Mouse (Mus musculus): ENCODE measurements at regions not wholly inside any gene's neighbourhood (a gene's known extent, or its start where the extent isn't known, plus 50 kb on each side); places are given as distances from the start of the nearest gene placed in this dataset.
A peak's percentile ranks its signal among the peaks of the same experiment; 100 is the strongest.

DNA sequence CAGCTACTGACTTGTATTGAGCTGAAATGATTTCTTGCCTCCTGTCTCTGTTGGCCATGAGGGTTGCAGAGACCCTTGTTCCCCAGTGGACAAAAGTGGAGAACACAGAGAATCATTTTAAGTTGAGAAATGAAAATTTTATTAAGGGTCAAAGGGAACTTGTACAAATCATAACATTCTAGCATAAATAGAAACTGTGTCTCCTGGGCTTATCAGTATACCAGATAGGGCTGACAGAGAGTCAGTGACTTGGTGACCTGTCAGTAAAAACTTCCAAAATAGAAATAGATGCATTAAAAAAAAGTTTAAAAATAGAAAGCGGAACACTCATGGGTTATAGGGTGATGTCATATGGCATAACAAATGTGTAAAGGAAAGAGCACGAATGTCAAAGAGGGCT lies 117.9 kb downstream of the Thbs2 start:
- Histone ChIP-seq H3K9ac (ENCODE audit: low read depth, low read length, severe bottlenecking) (no peak overlapping the region), H3K4me3 (replicated peaks; ENCODE audit: low read length) (no peak overlapping the region), H3K27ac (replicated peaks; ENCODE audit: low read depth, low read length) (no peak overlapping the region), H3K4me1 (ENCODE audit: control insufficient read depth, insufficient read depth, low read length) (peaks cover 9% of the 10 kb centered on the region; the same call in 1 of the 2 replicates), H3K9me3 (ENCODE audit: control insufficient read depth, low read length) (no peaks in the 10 kb centered on the region), H3K27me3 (ENCODE audit: control insufficient read depth, insufficient read depth, low read length) (no peaks in the 10 kb centered on the region), H3K4me2 (replicated peaks; ENCODE audit: low read depth, low read length, severe bottlenecking) (no peak overlapping the region), H3K36me3 (ENCODE audit: control insufficient read depth, insufficient read depth, low read length) (no peaks in the 10 kb centered on the region)
- DNase-seq (ENCODE audit: low spot score): no peak
- ATAC-seq (ENCODE audit: low FRiP score, low read depth): no peak
- TF ChIP-seq POLR2A (IDR thresholded peaks at IDR 0.05; ENCODE audit: borderline replicate concordance, extremely low read depth, insufficient read depth, insufficient read length): no peak
- WGBS: 72% methylated on average over 2 of the region's 2 CpGs

DNA sequence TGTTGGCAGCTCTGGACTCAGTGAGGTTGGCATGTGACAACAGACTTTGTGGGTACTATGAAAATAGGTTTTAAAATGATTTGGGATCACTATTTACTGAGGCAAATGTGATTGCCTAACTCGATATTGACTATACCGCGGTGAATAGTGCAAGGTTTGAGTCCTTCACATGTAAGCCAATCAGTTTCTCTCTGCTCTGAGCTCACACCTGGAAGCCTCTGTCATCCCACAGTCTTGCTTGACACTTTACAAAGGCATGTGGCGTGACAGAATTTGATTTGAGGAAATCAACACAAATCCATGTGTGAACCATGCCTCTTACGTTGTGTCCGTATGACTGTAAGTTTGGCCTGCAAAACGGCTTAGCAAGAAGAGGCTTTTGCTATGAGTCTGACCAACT lies 122.9 kb downstream of the Thbs2 start:
- Histone ChIP-seq H3K4me3 (replicated peaks; ENCODE audit: low read length) (no peak overlapping the region), H3K4me1 (ENCODE audit: control insufficient read depth, insufficient read depth, low read length) (no peaks in the 10 kb centered on the region), H3K9me3 (ENCODE audit: control insufficient read depth, low read length) (no peaks in the 10 kb centered on the region), H3K27ac (replicated peaks; ENCODE audit: low read depth, low read length) (no peak overlapping the region), H3K4me2 (replicated peaks; ENCODE audit: low read depth, low read length, severe bottlenecking) (no peak overlapping the region), H3K27me3 (ENCODE audit: control insufficient read depth, insufficient read depth, low read length) (no peaks in the 10 kb centered on the region), H3K36me3 (ENCODE audit: control insufficient read depth, insufficient read depth, low read length) (no peaks in the 10 kb centered on the region), H3K9ac (ENCODE audit: low read depth, low read length, severe bottlenecking) (no peak overlapping the region)
- DNase-seq (ENCODE audit: low spot score) (no peak), ATAC-seq (ENCODE audit: low FRiP score, low read depth) (no peak)
- TF ChIP-seq POLR2A (IDR thresholded peaks at IDR 0.05; ENCODE audit: borderline replicate concordance, extremely low read depth, insufficient read depth, insufficient read length): no peak
- WGBS: 85% methylated on average over 7 of the region's 7 CpGs

DNA sequence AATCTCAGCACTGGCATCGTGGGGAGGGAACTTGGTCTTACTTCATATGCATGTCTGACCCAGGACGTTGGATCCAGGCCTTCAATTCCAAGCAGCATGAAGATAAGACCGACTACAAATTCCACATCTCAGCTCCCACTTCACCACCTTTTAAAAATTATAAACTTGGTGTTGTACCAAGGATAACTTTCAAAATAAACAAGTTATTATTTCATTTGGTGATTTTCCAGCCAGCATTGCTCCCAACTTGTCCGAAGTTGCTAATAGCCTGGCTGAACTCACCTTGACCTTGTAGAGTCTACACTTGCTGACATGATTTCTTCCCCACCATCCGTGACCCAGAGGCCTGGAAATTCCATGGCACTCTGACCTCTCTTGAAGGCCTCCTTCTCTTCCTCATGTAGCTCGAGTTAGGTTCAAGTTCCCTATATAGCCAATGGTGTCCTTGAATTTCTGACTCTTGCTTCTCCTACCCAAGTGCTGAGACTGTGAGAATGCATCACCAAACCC lies 123.7 kb downstream of the Thbs2 start:
- WGBS: 77% methylated on average over 6 of the region's 6 CpGs
- H3K4me1 ChIP-seq (ENCODE audit: control insufficient read depth, insufficient read depth, low read length): no peaks in the 10 kb centered on the region
- no peak for TF ChIP-seq POLR2A (IDR thresholded peaks at IDR 0.05; ENCODE audit: borderline replicate concordance, extremely low read depth, insufficient read depth, insufficient read length)
- no peak overlapping the region for H3K4me3 ChIP-seq (replicated peaks; ENCODE audit: low read length)
- H3K9ac ChIP-seq (ENCODE audit: low read depth, low read length, severe bottlenecking): no peak overlapping the region
- H3K36me3 ChIP-seq (ENCODE audit: control insufficient read depth, insufficient read depth, low read length): no peaks in the 10 kb centered on the region
- H3K4me2 ChIP-seq (replicated peaks; ENCODE audit: low read depth, low read length, severe bottlenecking): no peak overlapping the region
- H3K9me3 ChIP-seq (ENCODE audit: control insufficient read depth, low read length): no peaks in the 10 kb centered on the region
- no peak for ATAC-seq (ENCODE audit: low FRiP score, low read depth)
- no peak for DNase-seq (ENCODE audit: low spot score)
- no peak overlapping the region for H3K27ac ChIP-seq (replicated peaks; ENCODE audit: low read depth, low read length)
- no peaks in the 10 kb centered on the region for H3K27me3 ChIP-seq (ENCODE audit: control insufficient read depth, insufficient read depth, low read length)

DNA sequence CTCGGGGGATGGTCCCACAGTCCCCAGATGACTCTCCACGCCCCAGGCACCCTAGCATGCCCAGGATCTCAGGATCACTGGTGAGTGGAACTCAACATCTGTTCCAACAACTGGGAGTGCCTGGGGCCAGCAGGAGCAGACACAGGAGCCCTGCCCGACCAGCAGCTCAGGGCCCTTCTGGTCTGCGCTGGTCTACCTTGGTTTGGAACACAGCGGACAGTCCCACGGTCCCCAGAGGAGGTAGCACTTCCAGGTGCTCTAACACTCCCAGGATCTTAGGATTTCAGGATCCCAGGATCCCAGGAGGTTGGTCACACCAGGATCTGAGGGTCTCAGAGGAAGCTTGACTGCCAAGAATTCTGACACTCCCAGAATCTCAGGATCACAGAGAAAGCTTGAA lies 131.8 kb downstream of the Thbs2 start:
- TF ChIP-seq POLR2A (IDR thresholded peaks at IDR 0.05; ENCODE audit: borderline replicate concordance, extremely low read depth, insufficient read depth, insufficient read length): no peak
- Histone ChIP-seq H3K9ac (ENCODE audit: low read depth, low read length, severe bottlenecking) (no peak overlapping the region), H3K9me3 (ENCODE audit: control insufficient read depth, low read length) (no peaks in the 10 kb centered on the region), H3K4me3 (replicated peaks; ENCODE audit: low read length) (no peak overlapping the region), H3K36me3 (ENCODE audit: control insufficient read depth, insufficient read depth, low read length) (no peaks in the 10 kb centered on the region), H3K27me3 (ENCODE audit: control insufficient read depth, insufficient read depth, low read length) (no peaks in the 10 kb centered on the region), H3K4me1 (ENCODE audit: control insufficient read depth, insufficient read depth, low read length) (no peaks in the 10 kb centered on the region), H3K27ac (replicated peaks; ENCODE audit: low read depth, low read length) (no peak overlapping the region), H3K4me2 (replicated peaks; ENCODE audit: low read depth, low read length, severe bottlenecking) (no peak overlapping the region)
- 84% methylated on average over 6 of the region's 6 CpGs for whole genome bisulfite sequencing
- ATAC-seq (ENCODE audit: low FRiP score, low read depth) (no peak), DNase-seq (ENCODE audit: low spot score) (no peak)

DNA sequence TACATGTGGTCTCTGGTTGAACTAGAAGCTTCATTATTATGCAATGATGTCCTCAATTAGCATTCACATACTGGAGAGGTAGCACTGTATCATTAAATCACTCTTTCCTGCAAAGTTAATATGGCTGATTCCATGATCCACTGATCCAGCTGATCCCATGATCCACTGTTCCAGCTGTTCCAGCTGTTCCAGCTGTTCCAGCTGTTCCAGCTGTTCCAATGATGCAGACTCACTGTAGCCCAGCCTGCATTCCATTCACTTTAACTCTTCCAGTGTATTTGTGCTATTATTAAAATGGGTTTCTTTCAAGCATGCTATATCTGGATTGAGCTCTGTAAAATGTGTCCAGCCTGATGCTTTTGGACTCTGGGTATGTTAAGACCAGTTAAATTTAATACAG lies 136.8 kb downstream of the Thbs2 start:
- Histone ChIP-seq H3K9ac (ENCODE audit: low read depth, low read length, severe bottlenecking) (no peak overlapping the region), H3K4me3 (replicated peaks; ENCODE audit: low read length) (no peak overlapping the region), H3K4me2 (replicated peaks; ENCODE audit: low read depth, low read length, severe bottlenecking) (no peak overlapping the region), H3K27ac (replicated peaks; ENCODE audit: low read depth, low read length) (no peak overlapping the region), H3K4me1 (ENCODE audit: control insufficient read depth, insufficient read depth, low read length) (no peaks in the 10 kb centered on the region; the same call in 1 of the 2 replicates), H3K27me3 (ENCODE audit: control insufficient read depth, insufficient read depth, low read length) (no peaks in the 10 kb centered on the region), H3K9me3 (ENCODE audit: control insufficient read depth, low read length) (no peaks in the 10 kb centered on the region), H3K36me3 (ENCODE audit: control insufficient read depth, insufficient read depth, low read length) (no peaks in the 10 kb centered on the region)
- no peak for TF ChIP-seq POLR2A (IDR thresholded peaks at IDR 0.05; ENCODE audit: borderline replicate concordance, extremely low read depth, insufficient read depth, insufficient read length)
- peak; percentile 46 for DNase-seq (ENCODE audit: low spot score)
- ATAC-seq (ENCODE audit: low FRiP score, low read depth): peak; percentile 41

DNA sequence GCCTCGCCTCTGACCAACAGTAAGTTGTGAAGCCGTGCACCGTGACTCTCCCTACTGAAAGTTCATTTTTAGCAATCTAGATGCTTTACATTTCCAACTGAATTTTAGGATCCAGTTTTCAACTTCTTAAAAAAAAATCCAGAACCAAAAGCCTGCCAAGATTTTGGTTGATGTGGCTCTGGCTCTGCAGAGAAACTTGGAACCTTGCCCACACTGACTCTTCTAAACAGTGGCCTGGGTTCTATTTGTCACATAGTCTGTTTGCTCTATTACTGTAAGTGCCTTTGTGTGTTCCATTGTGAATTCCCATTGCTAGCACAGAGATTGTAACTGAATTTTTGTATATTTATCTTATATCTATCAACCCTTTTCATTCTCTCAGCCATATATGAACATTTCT lies 140.8 kb downstream of the Thbs2 start:
- Histone ChIP-seq H3K27me3 (ENCODE audit: control insufficient read depth, insufficient read depth, low read length) (no peaks in the 10 kb centered on the region), H3K4me2 (replicated peaks; ENCODE audit: low read depth, low read length, severe bottlenecking) (no peak overlapping the region), H3K4me1 (ENCODE audit: control insufficient read depth, insufficient read depth, low read length) (no peaks in the 10 kb centered on the region; the same call in 1 of the 2 replicates), H3K9ac (ENCODE audit: low read depth, low read length, severe bottlenecking) (no peak overlapping the region), H3K9me3 (ENCODE audit: control insufficient read depth, low read length) (no peaks in the 10 kb centered on the region), H3K36me3 (ENCODE audit: control insufficient read depth, insufficient read depth, low read length) (no peaks in the 10 kb centered on the region), H3K27ac (replicated peaks; ENCODE audit: low read depth, low read length) (no peak overlapping the region), H3K4me3 (replicated peaks; ENCODE audit: low read length) (no peak overlapping the region)
- TF ChIP-seq POLR2A (IDR thresholded peaks at IDR 0.05; ENCODE audit: borderline replicate concordance, extremely low read depth, insufficient read depth, insufficient read length): no peak
- peak; percentile 38 for DNase-seq (ENCODE audit: low spot score)
- WGBS: 65% methylated on average over 3 of the region's 3 CpGs
- no peak for ATAC-seq (ENCODE audit: low FRiP score, low read depth)
